Mouse (Mus musculus): ENCODE results near the gene Ilf2. TPM values are rescaled to one million over a fixed set of nuclear protein-coding genes. Genes with fewer than 3 reads are reported as not detected.

Ilf2 gene
- polyA plus RNA-seq, 1 experiment: 183 TPM

- DNase-seq (ENCODE audit: low read depth): no peak
- TF ChIP-seq CTCF (IDR thresholded peaks at IDR 0.05; ENCODE audit: borderline replicate concordance, extremely low read depth, insufficient read depth, insufficient read length) (no peak), POLR2A (IDR thresholded peaks at IDR 0.05; ENCODE audit: borderline replicate concordance, extremely low read depth, insufficient read depth, insufficient read length, poor library complexity, severe bottlenecking) (no peak)
These were observed 59.5 kb downstream of the Ilf2 start for GRCm38 (mm10) chr3:90535446-90535845.

GRCm38 (mm10) chr3:90537141-90537904 lies 61.4 kb downstream of the Ilf2 start, which contains the start of gene S100a16:
Gene S100a16, plus strand, starts transcription at chr3:90537254.
- DNase-seq (ENCODE audit: low read depth): no peak
- TF ChIP-seq POLR2A (IDR thresholded peaks at IDR 0.05; ENCODE audit: borderline replicate concordance, extremely low read depth, insufficient read depth, insufficient read length, poor library complexity, severe bottlenecking): no peak
- no peak for TF ChIP-seq CTCF (IDR thresholded peaks at IDR 0.05; ENCODE audit: borderline replicate concordance, extremely low read depth, insufficient read depth, insufficient read length)

- TF ChIP-seq CTCF (IDR thresholded peaks at IDR 0.05; ENCODE audit: borderline replicate concordance, extremely low read depth, insufficient read depth, insufficient read length) (no peak), POLR2A (IDR thresholded peaks at IDR 0.05; ENCODE audit: borderline replicate concordance, extremely low read depth, insufficient read depth, insufficient read length, poor library complexity, severe bottlenecking) (no peak)
- no peak for DNase-seq (ENCODE audit: low read depth)
These were observed 62.0 kb downstream of the Ilf2 start for GRCm38 (mm10) chr3:90537905-90538296.

Other genes with a start within 250 kb of the Ilf2 start
- gene Jtb, start 244.5 kb upstream of the Ilf2 start, polyA plus RNA-seq (2012; rRNA removed): 48.4 and 76.8 TPM in 2 replicates
- 1.3 and 2.4 TPM in 2 replicates for gene Creb3l4, start 232.6 kb upstream of the Ilf2 start, polyA plus RNA-seq (2012; rRNA removed)
- 24.0 and 35.8 TPM in 2 replicates for gene Slc39a1, start 228.0 kb upstream of the Ilf2 start, polyA plus RNA-seq (2012; rRNA removed)
- gene Crtc2, start 222.0 kb upstream of the Ilf2 start, polyA plus RNA-seq (2012; rRNA removed): 62.1 and 72.8 TPM in 2 replicates
- 29.3 and 30.7 TPM in 2 replicates for gene Dennd4b, start 210.9 kb upstream of the Ilf2 start, polyA plus RNA-seq (2012; rRNA removed)
- gene Gatad2b, start 182.9 kb upstream of the Ilf2 start, polyA plus RNA-seq (2012; rRNA removed): 27.3 and 52.6 TPM in 2 replicates
- 52.9 and 55.5 TPM in 2 replicates for gene Slc27a3, start 86.2 kb upstream of the Ilf2 start, polyA plus RNA-seq (2012; rRNA removed)
- 56.0 and 66.1 TPM in 2 replicates for gene Ints3, start 42.5 kb upstream of the Ilf2 start, polyA plus RNA-seq (2012; rRNA removed)
- gene Npr1, start 10.3 kb upstream of the Ilf2 start, polyA plus RNA-seq (2012; rRNA removed): 5.8 and 7.5 TPM in 2 replicates
- gene Snapin, start 14.9 kb downstream of the Ilf2 start, polyA plus RNA-seq (2012; rRNA removed): 45.1 and 54.1 TPM in 2 replicates
- 199 and 209 TPM in 2 replicates for gene Chtop, start 33.4 kb downstream of the Ilf2 start, polyA plus RNA-seq (2012; rRNA removed)
- gene S100a1, start 38.3 kb downstream of the Ilf2 start, polyA plus RNA-seq (2012; rRNA removed): 7.4 and 8.1 TPM in 2 replicates
- 6.4 and 6.7 TPM in 2 replicates for gene S100a13, start 38.3 kb downstream of the Ilf2 start, polyA plus RNA-seq (2012; rRNA removed)
- 1.4 and 2.3 TPM in 2 replicates for gene S100a14, start 50.7 kb downstream of the Ilf2 start, polyA plus RNA-seq (2012; rRNA removed)
- 22.5 and 22.9 TPM in 2 replicates for gene S100a16, start 61.1 kb downstream of the Ilf2 start, polyA plus RNA-seq (2012; rRNA removed)
- gene S100a3, start 84.5 kb downstream of the Ilf2 start, polyA plus RNA-seq (2012; rRNA removed): 1.1 TPM in 1 of 2 replicates, not detected in the other
- not detected in 2 replicates for gene S100a2, start 114.1 kb downstream of the Ilf2 start, polyA plus RNA-seq (2012; rRNA removed)
- gene Gm42674, start 125.8 kb downstream of the Ilf2 start, polyA plus RNA-seq (2012; rRNA removed): not detected in 2 replicates
- 1.6 and 2.5 TPM in 2 replicates for gene S100a4, start 127.6 kb downstream of the Ilf2 start, polyA plus RNA-seq (2012; rRNA removed)
- gene S100a5, start 132.4 kb downstream of the Ilf2 start, polyA plus RNA-seq (2012; rRNA removed): not detected in 2 replicates
- 22.2 and 26.1 TPM in 2 replicates for gene S100a6, start 136.8 kb downstream of the Ilf2 start, polyA plus RNA-seq (2012; rRNA removed)
- gene S100a7a, start 177.9 kb downstream of the Ilf2 start, polyA plus RNA-seq (2012; rRNA removed): 0.14 TPM in 1 of 2 replicates, not detected in the other
- gene S100a8, start 192.9 kb downstream of the Ilf2 start, polyA plus RNA-seq (2012; rRNA removed): 3.0 and 7.4 TPM in 2 replicates
- gene S100a9, start 219.6 kb downstream of the Ilf2 start, polyA plus RNA-seq (2012; rRNA removed): 3.7 and 7.0 TPM in 2 replicates